Mouse (Mus musculus) limb, embryonic 14.5 days (tissue): ENCODE results near the gene Rabggta. TPM values are rescaled to one million over a fixed set of nuclear protein-coding genes. Genes with fewer than 3 reads are reported as not detected.

ENCODE experiments used
- ATAC-seq: fragments of 200-750 bp; cut with Nextera tagmentation; 2 replicates; pipeline ENCODE4 v1.8.0; 2017; ENCODE audit warnings: low read depth, moderate number of reproducible peaks, moderate TSS enrichment; ENCODE audit not compliant: low FRiP score
- DNase-seq: peaks from one replicate; pipeline ENCODE4 v3.0.0-alpha.2; 2015; ENCODE audit warnings: low spot score
- H3K27ac ChIP-seq: fragments of 300-500 bp; sonication (generic); replicated peaks from 2 replicates; pipeline ENCODE4 v1.5.1; 2014; ENCODE audit warnings: low read depth, mild to moderate bottlenecking, low read length, moderate library complexity, mixed read lengths
- H3K27me3 ChIP-seq: fragments of 300-500 bp; sonication (generic); 2 replicates; pipeline ENCODE4 v1.6.1; 2014; ENCODE audit warnings: low read length, mixed read lengths; ENCODE audit not compliant: control insufficient read depth, insufficient read depth
- H3K36me3 ChIP-seq: fragments of 300-500 bp; sonication (generic); 2 replicates; pipeline ENCODE4 v1.6.1; 2014; ENCODE audit warnings: mild to moderate bottlenecking, low read length, moderate library complexity, mixed read lengths; ENCODE audit not compliant: control insufficient read depth, insufficient read depth
- H3K4me1 ChIP-seq: fragments of 300-500 bp; sonication (generic); 2 replicates; pipeline ENCODE4 v1.6.1; 2014; ENCODE audit warnings: antibody characterized with exemption, low read length, mixed read lengths; ENCODE audit not compliant: control insufficient read depth, insufficient read depth
- H3K4me2 ChIP-seq: fragments of 300-500 bp; sonication (generic); replicated peaks from 2 replicates; pipeline ENCODE4 v1.6.1; 2014; ENCODE audit warnings: low read depth, mild to moderate bottlenecking, low read length, moderate library complexity; ENCODE audit not compliant: severe bottlenecking
- H3K4me3 ChIP-seq: fragments of 300-500 bp; sonication (generic); replicated peaks from 2 replicates; pipeline ENCODE4 v1.5.1; 2014; ENCODE audit warnings: low read length
- H3K9ac ChIP-seq: fragments of 300-500 bp; sonication (generic); 2 replicates; pipeline ENCODE4 v1.6.1; 2014; ENCODE audit warnings: mild to moderate bottlenecking, low read depth, low read length, moderate library complexity; ENCODE audit not compliant: severe bottlenecking
- H3K9me3 ChIP-seq: fragments of 300-500 bp; sonication (generic); 2 replicates; pipeline ENCODE4 v1.6.1; 2016; ENCODE audit warnings: low read length; ENCODE audit not compliant: control insufficient read depth
- POLR2A ChIP-seq: fragments of 200-500 bp; IDR thresholded peaks from 2 replicates; pipeline ENCODE4 v1.8.0; 2012; ENCODE audit warnings: inconsistent platforms, mild to moderate bottlenecking, moderate library complexity, borderline replicate concordance; ENCODE audit not compliant: insufficient read depth, insufficient read length; ENCODE audit errors: extremely low read depth
- WGBS: fragments of 180-500 bp; shearing (Covaris S2); extraction: QIAGEN DNeasy Blood & Tissue Kit; methylation state at CpG from one replicate; pipeline ENCODE4 v1.1.7; 2014; 5-methylcytosine and 5-hydroxymethylcytosine counted together
- polyA plus RNA-seq, 2 experiments: library from polyadenylated mRNA; depleted of rRNA in 1 of 2; stranded (reverse) in 1 of 2; unstranded in 1 of 2; fragments of >200 nt; fragmentation: Nextera tagmentation in 1 of 2; extraction: Ambion mirVana in 1 of 2; gene quantifications; 2 replicates each; pipeline versions ENCODE4 v1.2.1 to v1.2.3; 2012 to 2014

Rabggta gene
- polyA plus RNA-seq, 2 experiments: 20.4 to 41.7 TPM

- Histone ChIP-seq H3K4me1 (peaks cover 6% of the 10 kb centered on the region; the same call in 1 of the 2 replicates), H3K9ac (no peak overlapping the region), H3K36me3 (peaks cover 30% of the 10 kb centered on the region), H3K9me3 (no peaks in the 10 kb centered on the region), H3K27me3 (peaks cover 6% of the 10 kb centered on the region), H3K4me2 (no peak overlapping the region), H3K4me3 (no peak overlapping the region), H3K27ac (no peak overlapping the region)
- DNase-seq (no peak), ATAC-seq (no peak)
- TF ChIP-seq POLR2A: no peak
- WGBS: 76% methylated on average over 8 of the region's 8 CpGs
Observed at GRCm38 (mm10) chr14:55716884-55717283, 5.2 kb downstream of the Rabggta start.

- Histone ChIP-seq H3K27ac (no peak overlapping the region), H3K9me3 (no peaks in the 10 kb centered on the region), H3K36me3 (peaks cover 30% of the 10 kb centered on the region), H3K4me1 (peaks cover 6% of the 10 kb centered on the region; the same call in 1 of the 2 replicates), H3K4me3 (no peak overlapping the region), H3K27me3 (peaks cover 6% of the 10 kb centered on the region), H3K4me2 (no peak overlapping the region), H3K9ac (no peak overlapping the region)
- TF ChIP-seq POLR2A: no peak
- 96% methylated on average over 6 of the region's 6 CpGs for WGBS
- no peak for DNase-seq
- ATAC-seq: no peak
Observed at GRCm38 (mm10) chr14:55716271-55716670, 5.8 kb downstream of the Rabggta start.

- peak; percentile 19; the same call in 1 of the 2 replicates for ATAC-seq
Observed at GRCm38 (mm10) chr14:55714893-55715292, 7.2 kb downstream of the Rabggta start.

GRCm38 (mm10) chr14:55713729-55714122 is 8.3 kb downstream of the Rabggta start, which contains the start of gene Tgm1:
Gene Tgm1, minus strand, starts transcription at chr14:55713926.
- no peak within 1 kb of the TSS for H3K27ac ChIP-seq

More at GRCm38 (mm10) chr14:55714893-55715292, 7.2 kb downstream of the Rabggta start:
- no peak overlapping the region for H3K27ac ChIP-seq
- H3K4me1 ChIP-seq: peaks cover 6% of the 10 kb centered on the region; the same call in 1 of the 2 replicates
- DNase-seq: peak; percentile 34
- peaks cover 30% of the 10 kb centered on the region for H3K36me3 ChIP-seq
- 23% methylated on average over 6 of the region's 6 CpGs for WGBS
- H3K9me3 ChIP-seq: no peaks in the 10 kb centered on the region
- peaks cover 6% of the 10 kb centered on the region for H3K27me3 ChIP-seq
- no peak overlapping the region for H3K4me3 ChIP-seq
- H3K4me2 ChIP-seq: no peak overlapping the region
- H3K9ac ChIP-seq: no peak overlapping the region
- TF ChIP-seq POLR2A: no peak

GRCm38 (mm10) chr14:55713007-55713728 is 8.9 kb downstream of the Rabggta start:
- peak; percentile 45; the same call in 1 of the 2 replicates for ATAC-seq
- no peak for TF ChIP-seq POLR2A
- no peaks in the 10 kb centered on the region for H3K9me3 ChIP-seq
- peak overlapping the region; percentile 31; the same call in 1 of the 2 replicates for H3K9ac ChIP-seq
- WGBS: 9% methylated on average over 25 of the region's 25 CpGs
- H3K27ac ChIP-seq: no peak overlapping the region
- peaks cover 19% of the 10 kb centered on the region for H3K36me3 ChIP-seq
- peak; percentile 33 for DNase-seq
- peak overlapping the region; percentile 17 for H3K4me3 ChIP-seq
- H3K27me3 ChIP-seq: peaks cover 6% of the 10 kb centered on the region
- peak overlapping the region; percentile 36 for H3K4me2 ChIP-seq
- peaks cover 6% of the 10 kb centered on the region; the same call in 1 of the 2 replicates for H3K4me1 ChIP-seq

More at GRCm38 (mm10) chr14:55713729-55714122, 8.3 kb downstream of the Rabggta start, which contains the start of gene Tgm1:
- DNase-seq: no peak
- 18% methylated on average over 4 of the region's 4 CpGs for WGBS
- Histone ChIP-seq H3K9ac (peak within 1 kb of the TSS; percentile 31; the same call in 1 of the 2 replicates), H3K9me3 (no peaks in the 10 kb centered on the region), H3K36me3 (peaks cover 25% of the 10 kb centered on the region), H3K4me2 (peak within 1 kb of the TSS; percentile 36), H3K4me3 (peak within 1 kb of the TSS; percentile 17), H3K27me3 (peaks cover 6% of the 10 kb centered on the region), H3K4me1 (peaks cover 6% of the 10 kb centered on the region; the same call in 1 of the 2 replicates)
- no peak for TF ChIP-seq POLR2A
- ATAC-seq: no peak
